Mouse (Mus musculus) E14TG2a.4 (cell line): Measurements from ENCODE around the gene Cers4.

Experiments
- CTCF ChIP-seq: conservative IDR thresholded peaks from 2 replicates; pipeline ENCODE4 v1.5.1; 2014; ENCODE audit warnings: low read length
- NANOG ChIP-seq: IDR thresholded peaks from 2 replicates; pipeline ENCODE4 v1.6.1; 2014; ENCODE audit warnings: borderline replicate concordance, low read length, mixed read lengths
- POU5F1 ChIP-seq: IDR thresholded peaks from 2 replicates; pipeline ENCODE4 v1.6.1; 2014; ENCODE audit warnings: low read length, borderline replicate concordance

DNA sequence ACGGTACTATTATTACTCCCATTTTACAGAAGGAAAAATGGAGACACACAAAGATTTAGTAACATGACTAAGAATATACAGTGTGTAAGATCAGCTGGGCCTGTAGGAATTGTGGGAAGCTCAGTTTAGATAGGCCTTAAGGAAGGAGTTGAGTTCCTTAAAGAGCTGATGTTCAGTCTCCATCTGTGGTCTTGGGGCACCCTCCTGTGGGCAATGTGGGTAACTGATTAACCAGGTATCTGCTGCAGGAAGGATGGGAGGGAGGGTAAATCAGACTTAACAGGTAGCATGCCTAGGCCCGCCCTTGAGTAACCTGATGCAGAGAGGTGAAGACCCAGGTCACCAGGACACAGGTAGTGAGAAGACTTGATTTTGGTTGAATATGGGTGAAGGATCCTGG is 23.3 kb downstream of the Cers4 start:
- TF ChIP-seq CTCF (0 out of 2 replicates have a peak, but pooled peaks have one; percentile 14), POU5F1 (no peak), NANOG (no peak)
